Mouse (Mus musculus) bone marrow macrophage, adult 2 months (primary cell): ENCODE data around the gene Pdlim5.

Source experiments
- CTCF ChIP-seq: IDR thresholded peaks from 2 replicates; pipeline ENCODE4 v1.5.1; 2012; ENCODE audit warnings: low read depth, mild to moderate bottlenecking, low read length, moderate library complexity
- POLR2A ChIP-seq: IDR thresholded peaks from 2 replicates; pipeline ENCODE4 v1.6.1; 2012; ENCODE audit warnings: mild to moderate bottlenecking, low read depth, low read length, borderline replicate concordance

- no peak for TF ChIP-seq CTCF
- TF ChIP-seq POLR2A: no peak
Observed at GRCm38 (mm10) chr3:142424134-142424533, 28.6 kb upstream of the Pdlim5 start.
